Mouse (Mus musculus) heart, embryonic 11.5 days (tissue): ENCODE measurements around the gene Ntn5. TPM values are rescaled to one million over a fixed set of nuclear protein-coding genes. Genes with fewer than 3 reads are reported as not detected.

Experiments used
- ATAC-seq: fragments of 200-750 bp; cut with Nextera tagmentation; replicated peaks from 2 replicates; pipeline ENCODE4 v1.8.0; 2017; ENCODE audit warnings: moderate library complexity; ENCODE audit not compliant: insufficient number of reproducible peaks, low FRiP score, low TSS enrichment
- H3K27ac ChIP-seq: fragments of 300-500 bp; sonication (generic); 2 replicates; pipeline ENCODE4 v1.5.1; 2014; ENCODE audit warnings: mild to moderate bottlenecking, low read depth, low read length
- H3K27me3 ChIP-seq: fragments of 300-500 bp; sonication (generic); 2 replicates; pipeline ENCODE4 v1.6.1; 2014; ENCODE audit warnings: mild to moderate bottlenecking, low read length, mixed read lengths; ENCODE audit not compliant: control insufficient read depth, insufficient read depth
- H3K36me3 ChIP-seq: fragments of 300-500 bp; sonication (generic); 2 replicates; pipeline ENCODE4 v1.6.1; 2014; ENCODE audit warnings: mild to moderate bottlenecking, low read length, moderate library complexity, mixed read lengths; ENCODE audit not compliant: control insufficient read depth, insufficient read depth
- H3K4me1 ChIP-seq: fragments of 300-500 bp; sonication (generic); 2 replicates; pipeline ENCODE4 v1.6.1; 2014; ENCODE audit warnings: low read length; ENCODE audit not compliant: control insufficient read depth, insufficient read depth
- H3K4me2 ChIP-seq: fragments of 300-500 bp; sonication (generic); 2 replicates; pipeline ENCODE4 v1.6.1; 2014; ENCODE audit warnings: mild to moderate bottlenecking, moderate library complexity
- H3K4me3 ChIP-seq: fragments of 300-500 bp; sonication (generic); 2 replicates; pipeline ENCODE4 v1.5.1; 2014; ENCODE audit warnings: low read depth, low read length
- H3K9ac ChIP-seq: fragments of 300-500 bp; sonication (generic); 2 replicates; pipeline ENCODE4 v1.6.1; 2014; ENCODE audit warnings: mild to moderate bottlenecking, low read depth, low read length, moderate library complexity
- H3K9me3 ChIP-seq: fragments of 300-500 bp; sonication (generic); replicated peaks from 2 replicates; pipeline ENCODE4 v1.6.1; 2016; ENCODE audit warnings: low read length; ENCODE audit not compliant: control insufficient read depth
- WGBS: fragments of 180-500 bp; shearing (Covaris S2); extraction: QIAGEN DNeasy Blood & Tissue Kit; methylation state at CpG from one replicate; pipeline ENCODE4 v1.1.7; 2014; ENCODE audit not compliant: insufficient replicate concordance; 5-methylcytosine and 5-hydroxymethylcytosine counted together
- polyA plus RNA-seq: library from polyadenylated mRNA; unstranded; fragments of >200 nt; fragmentation: Nextera tagmentation; extraction: Ambion mirVana; gene quantifications from 2 replicates; pipeline ENCODE4 v1.2.1, GENCODE M21; 2014

The Ntn5 gene
- polyA plus RNA-seq, 1 experiment from 2014 or later = not detected

GRCm38 (mm10) chr7:45721642-45722347 lies 38.0 kb downstream of the Ntn5 start:
- Histone ChIP-seq H3K4me3 (no peak overlapping the region), H3K36me3 (peaks cover 43% of the 10 kb centered on the region), H3K27ac (no peak overlapping the region)

GRCm38 (mm10) chr7:45722348-45722713 lies 38.5 kb downstream of the Ntn5 start:
- WGBS = 77% methylated on average over 13 of the region's 13 CpGs
- H3K4me1 ChIP-seq = peaks cover 13% of the 10 kb centered on the region
- no peak overlapping the region for H3K9ac ChIP-seq
- H3K4me3 ChIP-seq = no peak overlapping the region
- ATAC-seq = no peak
- H3K27ac ChIP-seq = no peak overlapping the region
- no peaks in the 10 kb centered on the region for H3K9me3 ChIP-seq
- no peaks in the 10 kb centered on the region for H3K27me3 ChIP-seq
- H3K4me2 ChIP-seq = no peak overlapping the region
- H3K36me3 ChIP-seq = peaks cover 43% of the 10 kb centered on the region

More at GRCm38 (mm10) chr7:45721642-45722347, 38.0 kb downstream of the Ntn5 start:
- no peaks in the 10 kb centered on the region for H3K27me3 ChIP-seq
- peaks cover 17% of the 10 kb centered on the region for H3K4me1 ChIP-seq
- 0 out of 2 replicates have a peak overlapping the region, but pooled peaks have one; percentile 22 for H3K9ac ChIP-seq
- no peaks in the 10 kb centered on the region for H3K9me3 ChIP-seq
- WGBS = 68% methylated on average over 13 of the region's 13 CpGs
- ATAC-seq = no peak
- no peak overlapping the region for H3K4me2 ChIP-seq

- H3K27me3 ChIP-seq = no peaks in the 10 kb centered on the region
- peaks cover 13% of the 10 kb centered on the region for H3K4me1 ChIP-seq
- H3K4me2 ChIP-seq = no peak overlapping the region
- no peaks in the 10 kb centered on the region for H3K9me3 ChIP-seq
- ATAC-seq = no peak
- H3K9ac ChIP-seq = no peak overlapping the region
- no peak overlapping the region for H3K4me3 ChIP-seq
- H3K27ac ChIP-seq = no peak overlapping the region
- peaks cover 43% of the 10 kb centered on the region for H3K36me3 ChIP-seq
- 82% methylated on average over 4 of the region's 4 CpGs for WGBS
Measured at GRCm38 (mm10) chr7:45723301-45723700, 39.5 kb downstream of the Ntn5 start.

GRCm38 (mm10) chr7:45723781-45724180 lies 40.0 kb downstream of the Ntn5 start:
- no peaks in the 10 kb centered on the region for H3K9me3 ChIP-seq
- H3K4me1 ChIP-seq = peaks cover 12% of the 10 kb centered on the region
- H3K36me3 ChIP-seq = peaks cover 43% of the 10 kb centered on the region
- H3K9ac ChIP-seq = no peak overlapping the region
- H3K4me3 ChIP-seq = no peak overlapping the region
- 88% methylated on average over 14 of the region's 14 CpGs for WGBS
- no peak overlapping the region for H3K4me2 ChIP-seq
- no peak overlapping the region for H3K27ac ChIP-seq
- H3K27me3 ChIP-seq = no peaks in the 10 kb centered on the region
- no peak for ATAC-seq

GRCm38 (mm10) chr7:45725151-45725550 lies 41.3 kb downstream of the Ntn5 start:
- no peaks in the 10 kb centered on the region for H3K4me1 ChIP-seq
- no peak overlapping the region for H3K27ac ChIP-seq
- no peak overlapping the region for H3K4me3 ChIP-seq
- peaks cover 34% of the 10 kb centered on the region for H3K36me3 ChIP-seq
- no peak overlapping the region for H3K9ac ChIP-seq
- no peaks in the 10 kb centered on the region for H3K27me3 ChIP-seq
- WGBS = 90% methylated on average over 9 of the region's 9 CpGs
- ATAC-seq = no peak
- no peak overlapping the region for H3K4me2 ChIP-seq
- H3K9me3 ChIP-seq = no peaks in the 10 kb centered on the region

GRCm38 (mm10) chr7:45725713-45726112 lies 41.9 kb downstream of the Ntn5 start, which contains the start of gene Spaca4:
TSS of gene Spaca4 (minus strand) at chr7:45725813.
- Histone ChIP-seq H3K4me1 (peaks cover 2% of the 10 kb centered on the region; the same call in 1 of the 2 replicates), H3K36me3 (peaks cover 30% of the 10 kb centered on the region), H3K27ac (no peak within 1 kb of the TSS), H3K27me3 (no peaks in the 10 kb centered on the region), H3K9me3 (no peaks in the 10 kb centered on the region), H3K4me3 (no peak within 1 kb of the TSS), H3K9ac (peak within 1 kb of the TSS; percentile 5; the same call in 1 of the 2 replicates), H3K4me2 (no peak within 1 kb of the TSS)
- no peak for ATAC-seq
- WGBS = 88% methylated on average over 11 of the region's 11 CpGs

GRCm38 (mm10) chr7:45726419-45726818 lies 42.6 kb downstream of the Ntn5 start:
- no peak overlapping the region for H3K4me2 ChIP-seq
- peaks cover 27% of the 10 kb centered on the region for H3K36me3 ChIP-seq
- no peaks in the 10 kb centered on the region for H3K27me3 ChIP-seq
- H3K4me3 ChIP-seq = no peak overlapping the region
- 85% methylated on average over 10 of the region's 10 CpGs for WGBS
- H3K9ac ChIP-seq = peak overlapping the region; percentile 5; the same call in 1 of the 2 replicates
- peaks cover 7% of the 10 kb centered on the region; the same call in 1 of the 2 replicates for H3K4me1 ChIP-seq
- ATAC-seq = no peak
- H3K9me3 ChIP-seq = no peaks in the 10 kb centered on the region
- no peak overlapping the region for H3K27ac ChIP-seq

GRCm38 (mm10) chr7:45727625-45728024 lies 43.8 kb downstream of the Ntn5 start:
- H3K4me2 ChIP-seq = no peak overlapping the region
- no peak overlapping the region for H3K4me3 ChIP-seq
- peaks cover 27% of the 10 kb centered on the region for H3K36me3 ChIP-seq
- no peak for ATAC-seq
- peaks cover 7% of the 10 kb centered on the region; the same call in 1 of the 2 replicates for H3K4me1 ChIP-seq
- H3K9me3 ChIP-seq = no peaks in the 10 kb centered on the region
- 93% methylated on average over 3 of the region's 3 CpGs for WGBS
- H3K9ac ChIP-seq = no peak overlapping the region
- H3K27ac ChIP-seq = no peak overlapping the region
- no peaks in the 10 kb centered on the region for H3K27me3 ChIP-seq
